Mouse (Mus musculus) hindbrain, embryonic 14.5 days (tissue): Measurements from ENCODE around the gene Eif3k. TPM values are rescaled to one million over a fixed set of nuclear protein-coding genes. Genes with fewer than 3 reads are reported as not detected.

Experiments used
- ATAC-seq: fragments of 200-750 bp; cut with Nextera tagmentation; 2 replicates; pipeline ENCODE4 v1.8.0; 2017; ENCODE audit warnings: moderate number of reproducible peaks, mild to moderate bottlenecking, moderate TSS enrichment, moderate library complexity; ENCODE audit not compliant: low FRiP score
- DNase-seq: peaks from one replicate; pipeline ENCODE4 v3.0.0-alpha.2; 2015; ENCODE audit warnings: low spot score
- H3K27ac ChIP-seq: fragments of 300-500 bp; sonication (generic); 2 replicates; pipeline ENCODE4 v1.5.1; 2014; ENCODE audit warnings: mild to moderate bottlenecking, moderate library complexity
- H3K27me3 ChIP-seq: fragments of 300-500 bp; sonication (generic); 2 replicates; pipeline ENCODE4 v1.6.1; 2014; ENCODE audit warnings: mild to moderate bottlenecking, low read length, mixed read lengths; ENCODE audit not compliant: control insufficient read depth, insufficient read depth
- H3K36me3 ChIP-seq: fragments of 300-500 bp; sonication (generic); replicated peaks from 2 replicates; pipeline ENCODE4 v1.6.1; 2014; ENCODE audit not compliant: control insufficient read depth, insufficient read depth
- H3K4me1 ChIP-seq: fragments of 300-500 bp; sonication (generic); replicated peaks from 2 replicates; pipeline ENCODE4 v1.6.1; 2014; ENCODE audit warnings: antibody characterized with exemption, low read length, mixed read lengths; ENCODE audit not compliant: control insufficient read depth, insufficient read depth
- H3K4me2 ChIP-seq: fragments of 300-500 bp; sonication (generic); replicated peaks from 2 replicates; pipeline ENCODE4 v1.6.1; 2014; ENCODE audit warnings: mild to moderate bottlenecking, moderate library complexity
- H3K4me3 ChIP-seq: fragments of 300-500 bp; sonication (generic); replicated peaks from 2 replicates; pipeline ENCODE4 v1.5.1; 2014; ENCODE audit warnings: mild to moderate bottlenecking, low read length
- H3K9ac ChIP-seq: fragments of 300-500 bp; sonication (generic); 2 replicates; pipeline ENCODE4 v1.6.1; 2014
- H3K9me3 ChIP-seq: fragments of 300-500 bp; sonication (generic); 2 replicates; pipeline ENCODE4 v1.6.1; 2016; ENCODE audit warnings: low read length; ENCODE audit not compliant: control insufficient read depth
- WGBS: fragments of 180-500 bp; shearing (Covaris S2); extraction: QIAGEN DNeasy Blood & Tissue Kit; methylation state at CpG from one replicate; pipeline ENCODE4 v1.1.7; 2014; 5-methylcytosine and 5-hydroxymethylcytosine counted together
- polyA plus RNA-seq: library from polyadenylated mRNA; unstranded; fragments of >200 nt; fragmentation: Nextera tagmentation; extraction: Ambion mirVana; gene quantifications from 2 replicates; pipeline ENCODE4 v1.2.1, GENCODE M21; 2014

Gene Eif3k
- polyA plus RNA-seq, 1 experiment from 2014 or later, result 321 TPM

GRCm38 (mm10) chr7:28930320-28931031 lies 51.2 kb downstream of the Eif3k start:
- Histone ChIP-seq H3K9me3 (no peaks in the 10 kb centered on the region), H3K9ac (no peak overlapping the region), H3K4me2 (no peak overlapping the region), H3K27ac (no peak overlapping the region), H3K27me3 (no peaks in the 10 kb centered on the region), H3K4me1 (no peaks in the 10 kb centered on the region; the same call in 1 of the 2 replicates), H3K4me3 (no peak overlapping the region), H3K36me3 (no peaks in the 10 kb centered on the region)
- 67% methylated on average over 5 of the region's 5 CpGs for WGBS
- no peak for DNase-seq
- ATAC-seq, result no peak

- Histone ChIP-seq H3K27ac (no peak overlapping the region), H3K9ac (no peak overlapping the region), H3K4me1 (peaks cover 10% of the 10 kb centered on the region), H3K9me3 (no peaks in the 10 kb centered on the region), H3K27me3 (no peaks in the 10 kb centered on the region), H3K4me3 (no peak overlapping the region), H3K36me3 (no peaks in the 10 kb centered on the region), H3K4me2 (no peak overlapping the region)
- 67% methylated on average over 3 of the region's 3 CpGs for WGBS
- DNase-seq (no peak), ATAC-seq (no peak)
These were observed 52.3 kb downstream of the Eif3k start for GRCm38 (mm10) chr7:28929381-28929780.

GRCm38 (mm10) chr7:28926172-28926571 lies 55.5 kb downstream of the Eif3k start:
- ATAC-seq (no peak), DNase-seq (no peak)
- peaks cover 42% of the 10 kb centered on the region for H3K4me1 ChIP-seq
- H3K27ac ChIP-seq, result no peak overlapping the region
- H3K9ac ChIP-seq, result no peak overlapping the region
- no peaks in the 10 kb centered on the region for H3K27me3 ChIP-seq
- no peaks in the 10 kb centered on the region for H3K9me3 ChIP-seq
- no peaks in the 10 kb centered on the region for H3K36me3 ChIP-seq
- no peak overlapping the region for H3K4me3 ChIP-seq
- 71% methylated on average over 2 of the region's 2 CpGs for WGBS
- no peak overlapping the region for H3K4me2 ChIP-seq

DNA sequence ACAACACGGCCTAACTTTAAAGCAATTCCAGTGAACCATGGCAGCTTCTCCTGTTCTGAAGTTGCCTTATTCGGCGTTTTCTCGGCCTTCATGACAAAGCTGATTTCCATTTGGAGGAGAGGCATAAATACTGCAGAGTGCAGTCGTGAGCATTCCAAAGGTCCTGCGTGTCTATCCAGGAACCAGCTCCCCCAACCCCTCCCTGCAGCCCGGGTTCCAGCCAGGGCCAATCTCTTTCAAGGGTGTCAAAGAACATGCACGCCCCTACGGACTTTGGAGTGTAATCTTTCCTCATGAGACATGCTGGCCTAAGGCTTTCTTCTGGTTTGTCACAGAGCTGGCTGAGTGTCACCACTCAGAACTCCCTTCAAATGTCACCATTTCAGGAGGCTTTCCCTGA lies 56.3 kb downstream of the Eif3k start:
- Histone ChIP-seq H3K4me1 (peaks cover 50% of the 10 kb centered on the region), H3K27me3 (no peaks in the 10 kb centered on the region), H3K27ac (peak overlapping the region; percentile 16; the same call in 1 of the 2 replicates), H3K9me3 (no peaks in the 10 kb centered on the region), H3K9ac (no peak overlapping the region), H3K36me3 (no peaks in the 10 kb centered on the region), H3K4me2 (no peak overlapping the region), H3K4me3 (no peak overlapping the region)
- WGBS, result 48% methylated on average over 9 of the region's 9 CpGs
- ATAC-seq (no peak), DNase-seq (no peak)

DNA sequence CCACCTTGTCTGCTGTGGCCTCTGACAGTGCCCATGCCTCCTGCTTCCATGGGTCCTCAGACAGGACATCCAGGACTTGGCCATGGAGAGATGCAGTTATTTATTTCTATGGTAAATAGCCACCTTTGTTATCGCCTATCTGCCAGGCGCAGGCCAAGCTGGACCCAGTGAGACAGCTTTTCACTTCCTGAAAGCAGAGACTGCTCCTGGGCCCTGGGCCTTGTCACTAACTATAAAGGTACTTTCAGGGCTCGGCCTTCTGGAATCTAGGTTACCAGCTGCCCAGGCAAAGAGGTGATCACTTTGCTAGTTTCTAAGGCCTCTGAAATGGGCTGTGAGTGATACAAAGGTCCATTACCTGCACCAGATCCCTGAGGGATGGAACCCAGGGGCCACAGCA lies 56.9 kb downstream of the Eif3k start:
- Histone ChIP-seq H3K9ac (peak overlapping the region; percentile 24; the same call in 1 of the 2 replicates), H3K4me2 (no peak overlapping the region), H3K27me3 (no peaks in the 10 kb centered on the region), H3K4me3 (no peak overlapping the region), H3K9me3 (no peaks in the 10 kb centered on the region), H3K4me1 (peaks cover 56% of the 10 kb centered on the region), H3K27ac (peak overlapping the region; percentile 38; the same call in 1 of the 2 replicates), H3K36me3 (no peaks in the 10 kb centered on the region)
- ATAC-seq, result no peak
- no peak for DNase-seq
- 83% methylated on average over 3 of the region's 3 CpGs for WGBS

GRCm38 (mm10) chr7:28923865-28924291 lies 57.8 kb downstream of the Eif3k start:
- no peaks in the 10 kb centered on the region for H3K27me3 ChIP-seq
- no peak overlapping the region for H3K4me3 ChIP-seq
- H3K9ac ChIP-seq, result no peak overlapping the region
- H3K9me3 ChIP-seq, result no peaks in the 10 kb centered on the region
- 10% methylated on average over 4 of the region's 4 CpGs for WGBS
- H3K27ac ChIP-seq, result peak overlapping the region; percentile 38
- no peak overlapping the region for H3K4me2 ChIP-seq
- H3K4me1 ChIP-seq, result peaks cover 62% of the 10 kb centered on the region
- DNase-seq (peak; percentile 33), ATAC-seq (no peak)
- H3K36me3 ChIP-seq, result no peaks in the 10 kb centered on the region

DNA sequence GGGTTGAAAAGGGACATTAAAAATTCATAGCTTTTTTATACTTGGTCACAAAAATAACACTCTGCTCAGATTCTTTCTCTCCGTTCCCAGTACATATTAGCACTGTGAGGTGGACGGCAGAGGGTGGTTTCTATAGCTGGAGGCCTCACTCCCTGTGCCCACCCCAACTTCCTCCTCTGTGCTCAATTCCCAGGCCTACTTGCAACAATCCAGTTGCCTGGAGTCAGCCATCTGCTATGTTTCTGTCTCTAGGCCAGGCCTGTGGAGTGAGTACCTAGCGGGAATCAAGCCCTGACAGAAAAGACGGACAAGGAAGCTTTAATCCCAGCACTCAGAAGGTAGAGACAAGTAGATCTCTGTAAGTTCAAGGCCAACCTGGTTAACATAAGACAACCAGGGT lies 59.1 kb downstream of the Eif3k start:
- peak overlapping the region; percentile 9; the same call in 1 of the 2 replicates for H3K27ac ChIP-seq
- no peak overlapping the region for H3K4me2 ChIP-seq
- ATAC-seq (no peak), DNase-seq (no peak)
- peaks cover 62% of the 10 kb centered on the region for H3K4me1 ChIP-seq
- no peaks in the 10 kb centered on the region for H3K27me3 ChIP-seq
- H3K9ac ChIP-seq, result no peak overlapping the region
- H3K9me3 ChIP-seq, result no peaks in the 10 kb centered on the region
- no peak overlapping the region for H3K4me3 ChIP-seq
- 62% methylated on average over 4 of the region's 4 CpGs for WGBS
- peaks cover 12% of the 10 kb centered on the region for H3K36me3 ChIP-seq

DNA sequence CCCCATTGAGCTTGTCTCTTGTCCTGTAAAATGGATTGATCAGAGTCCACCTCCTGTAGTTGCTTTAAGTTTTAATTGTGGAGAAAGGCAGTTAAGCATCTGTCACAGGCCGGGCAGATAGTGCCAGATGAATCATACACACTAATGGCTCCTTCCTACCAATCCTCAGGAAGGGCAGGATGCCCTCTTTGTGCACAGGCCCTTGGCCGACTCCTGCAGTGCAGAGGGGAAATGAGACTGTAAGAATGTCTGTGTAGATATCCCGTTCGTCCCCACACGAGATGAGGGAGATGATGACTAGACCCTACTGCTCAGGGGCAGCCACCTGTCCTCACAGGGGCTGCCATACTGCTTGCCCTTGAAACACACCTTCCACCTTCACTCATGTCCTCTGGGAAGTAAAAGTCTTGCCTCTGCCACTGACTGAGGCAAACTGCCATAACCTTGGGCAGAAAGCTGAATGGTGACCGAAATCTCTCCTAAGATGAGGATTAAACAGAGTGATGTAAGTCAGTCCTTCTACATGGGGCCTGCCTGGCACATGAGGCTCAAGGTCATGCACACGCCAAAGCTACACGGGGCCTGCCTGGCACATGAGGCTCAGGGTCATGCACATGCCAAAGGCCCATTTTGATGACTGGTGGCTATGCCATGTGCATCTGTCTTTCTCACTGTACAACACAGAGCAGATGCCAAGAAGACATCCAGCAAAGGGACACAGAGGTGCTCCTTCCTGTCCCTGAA lies 59.8 kb downstream of the Eif3k start:
- no peak overlapping the region for H3K27ac ChIP-seq
- H3K36me3 ChIP-seq, result peaks cover 19% of the 10 kb centered on the region
- peaks cover 62% of the 10 kb centered on the region for H3K4me1 ChIP-seq
- DNase-seq (no peak), ATAC-seq (no peak)
- WGBS, result 81% methylated on average over 8 of the region's 8 CpGs
- H3K27me3 ChIP-seq, result no peaks in the 10 kb centered on the region
- H3K4me2 ChIP-seq, result no peak overlapping the region
- no peak overlapping the region for H3K9ac ChIP-seq
- no peak overlapping the region for H3K4me3 ChIP-seq
- H3K9me3 ChIP-seq, result no peaks in the 10 kb centered on the region
